Mouse (Mus musculus) MEL-GATA-1-ER (cell line): ENCODE data around the gene Cbs.
A peak's percentile ranks its signal among the peaks of the same experiment; 100 is the strongest.

Source experiments
- DNase-seq: peaks from one replicate; pipeline ENCODE4 v3.0.0-alpha.2; 2012; ENCODE audit warnings: low read depth; ENCODE audit errors: extremely low read depth

Gene Cbs

GRCm38 (mm10) chr17:31594590-31594989 lies 42.4 kb downstream of the Cbs start:
- DNase-seq: no peak

GRCm38 (mm10) chr17:31590846-31591245 lies 46.2 kb downstream of the Cbs start:
- DNase-seq: no peak

- no peak for DNase-seq
These were observed 48.3 kb downstream of the Cbs start for GRCm38 (mm10) chr17:31588726-31589125.

GRCm38 (mm10) chr17:31588115-31588514 lies 48.9 kb downstream of the Cbs start:
- DNase-seq: no peak

GRCm38 (mm10) chr17:31583781-31584180 lies 53.3 kb downstream of the Cbs start:
- no peak for DNase-seq

- no peak for DNase-seq
These were observed 53.9 kb downstream of the Cbs start for GRCm38 (mm10) chr17:31583185-31583584.

GRCm38 (mm10) chr17:31580344-31580743 lies 56.7 kb downstream of the Cbs start:
- no peak for DNase-seq

- DNase-seq: no peak
These were observed 60.5 kb downstream of the Cbs start for GRCm38 (mm10) chr17:31576394-31577175.

- DNase-seq: no peak
These were observed 62.4 kb downstream of the Cbs start for GRCm38 (mm10) chr17:31574662-31575061.

- DNase-seq: no peak
These were observed 65.3 kb downstream of the Cbs start for GRCm38 (mm10) chr17:31571689-31572088.

GRCm38 (mm10) chr17:31570321-31570925 lies 66.6 kb downstream of the Cbs start:
- DNase-seq: peak; percentile 52

GRCm38 (mm10) chr17:31569756-31570155 lies 67.3 kb downstream of the Cbs start:
- DNase-seq: no peak

- no peak for DNase-seq
These were observed 70.8 kb downstream of the Cbs start for GRCm38 (mm10) chr17:31566276-31566675.

GRCm38 (mm10) chr17:31565141-31566056 lies 71.6 kb downstream of the Cbs start:
- peak; percentile 21 for DNase-seq

GRCm38 (mm10) chr17:31564858-31565140 lies 72.2 kb downstream of the Cbs start:
- no peak for DNase-seq

- peak; percentile 95 for DNase-seq
These were observed 72.8 kb downstream of the Cbs start, which contains the start of gene Pknox1 for GRCm38 (mm10) chr17:31564015-31564857. TSS of gene Pknox1 (plus strand) at chr17:31564734.

GRCm38 (mm10) chr17:31563632-31564014 lies 73.4 kb downstream of the Cbs start:
- peak; percentile 42 for DNase-seq

- peak; percentile 70 for DNase-seq
These were observed 77.8 kb downstream of the Cbs start for GRCm38 (mm10) chr17:31559021-31559789.
